Mouse (Mus musculus): Measurements from ENCODE around the gene Washc2.

GRCm38 (mm10) chr6:116286321-116286720 lies 78.5 kb downstream of the Washc2 start:
- TF ChIP-seq EP300 (optimal IDR thresholded peaks at IDR 0.05) (no peak), CTCF (IDR thresholded peaks at IDR 0.05; ENCODE audit: low read depth) (no peak)
